Mouse (Mus musculus): ENCODE data around the gene H2afj.

DNA sequence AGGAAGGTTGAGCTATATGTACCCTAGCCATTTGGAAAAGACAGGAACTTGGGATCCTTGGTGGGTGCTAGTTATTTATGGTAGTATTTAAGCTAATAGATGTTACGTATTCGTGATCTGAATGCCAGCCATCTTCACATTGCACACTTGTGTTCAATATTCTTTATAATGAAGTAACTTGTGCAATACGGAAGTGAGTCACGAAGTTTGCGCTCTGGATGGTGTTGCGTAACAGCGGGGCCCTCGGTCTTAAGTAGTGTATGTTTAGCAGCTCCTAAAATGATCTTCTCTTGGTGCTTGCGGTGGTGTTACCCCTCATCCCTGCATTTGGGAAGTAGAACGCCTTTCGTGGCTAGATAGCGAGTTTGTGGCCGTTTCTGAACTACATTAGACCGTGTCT, 1.0 kb downstream of the H2afj start:
- TF ChIP-seq CTCF (IDR thresholded peaks at IDR 0.05; ENCODE audit: borderline replicate concordance, control insufficient read depth, extremely low read depth, insufficient read depth, low read length, poor library complexity) (no peak), POLR2A (IDR thresholded peaks at IDR 0.05; ENCODE audit: control insufficient read depth, extremely low read depth, insufficient read depth, low read length, poor library complexity) (no peak)

All from thymus, adult 2 months (tissue).